Mouse (Mus musculus): ENCODE results near the gene Olfr283.
"Not testable (repeated sequence)": the region's sequence is repeated elsewhere in the genome, so short reads cannot be mapped to it uniquely, and the experiment has no call there.

The Olfr283 gene

GRCm38 (mm10) chr15:98380846-98381245, at the start of gene Olfr283:
Gene Olfr283, minus strand, starts transcription at chr15:98380946.
- no peak for DNase-seq (ENCODE audit: extremely low spot score, low read depth, low spot score)

DNA sequence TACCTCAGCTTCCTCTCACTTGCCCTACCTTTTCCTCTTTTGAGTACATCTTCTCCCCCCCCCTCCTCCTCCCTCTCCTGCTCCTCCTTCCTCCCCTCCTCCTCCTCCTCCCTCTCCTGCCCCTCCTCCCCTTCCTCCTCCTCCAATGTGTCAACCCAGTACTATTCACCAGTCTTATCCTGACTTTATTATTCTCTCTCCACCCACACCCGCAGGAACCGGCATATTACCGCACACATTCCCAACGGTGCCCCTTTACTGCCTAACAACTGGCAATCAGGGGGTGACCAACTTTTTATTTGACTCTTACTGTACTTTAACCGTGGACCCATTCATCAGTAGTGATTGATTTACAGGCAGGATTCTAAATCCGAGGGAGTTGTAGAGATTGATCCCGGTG, 44.4 kb upstream of the Olfr283 start:
- DNase-seq (ENCODE audit: extremely low spot score, low read depth, low spot score): no peak

- DNase-seq (ENCODE audit: extremely low spot score, low read depth, low spot score): no peak
These were observed 44.0 kb upstream of the Olfr283 start for GRCm38 (mm10) chr15:98424753-98425152.

DNA sequence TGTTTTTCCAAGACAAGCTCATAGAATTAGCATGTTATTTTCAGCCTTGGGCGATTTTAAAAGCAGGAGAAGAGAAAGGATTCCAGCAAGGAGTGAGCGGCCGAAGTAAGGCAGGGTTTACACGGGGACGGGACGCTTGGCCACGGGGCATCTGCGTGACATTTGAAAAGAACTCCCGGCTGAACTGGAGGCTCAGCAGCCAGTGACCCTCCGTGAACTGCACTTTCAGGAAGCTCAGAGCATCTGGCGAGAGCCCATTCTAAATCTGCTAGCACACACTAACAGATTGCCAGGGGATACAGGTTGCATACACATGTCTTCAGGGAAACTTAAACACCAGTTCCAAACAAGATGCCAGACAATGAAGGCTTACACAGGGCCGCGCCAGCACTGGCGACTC, 43.6 kb upstream of the Olfr283 start:
- no peak for DNase-seq (ENCODE audit: extremely low spot score, low read depth, low spot score)

GRCm38 (mm10) chr15:98420897-98421296, 40.2 kb upstream of the Olfr283 start:
- DNase-seq (ENCODE audit: extremely low spot score, low read depth, low spot score): no peak

- DNase-seq (ENCODE audit: extremely low spot score, low read depth, low spot score): no peak
These were observed 37.4 kb upstream of the Olfr283 start for GRCm38 (mm10) chr15:98418096-98418495.

- DNase-seq (ENCODE audit: extremely low spot score, low read depth, low spot score): not testable (repeated sequence)
These were observed 36.5 kb upstream of the Olfr283 start for GRCm38 (mm10) chr15:98417285-98417684.

GRCm38 (mm10) chr15:98416802-98417201, 36.1 kb upstream of the Olfr283 start:
- not testable (repeated sequence) for DNase-seq (ENCODE audit: extremely low spot score, low read depth, low spot score)

DNA sequence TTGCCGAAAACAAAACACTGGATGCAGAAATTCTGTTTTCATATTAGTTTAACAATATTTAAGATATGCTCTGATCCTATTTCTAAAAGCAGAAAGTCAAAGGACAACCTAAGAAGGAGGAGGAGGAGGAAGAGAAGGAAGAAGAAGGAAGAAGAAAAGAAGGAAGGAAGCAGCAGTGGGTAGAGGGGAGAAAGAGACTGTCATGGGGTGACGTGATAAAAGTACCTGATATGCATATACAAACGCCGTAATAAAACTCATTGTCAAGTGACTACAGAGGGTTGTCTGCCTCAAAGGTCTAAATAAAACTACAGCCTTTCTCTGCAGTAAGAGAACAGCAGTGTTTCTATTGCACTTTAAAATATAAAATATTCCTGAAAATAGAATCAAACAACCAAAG, 35.2 kb upstream of the Olfr283 start:
- DNase-seq (ENCODE audit: extremely low spot score, low read depth, low spot score): no peak

- DNase-seq (ENCODE audit: extremely low spot score, low read depth, low spot score): no peak
These were observed 29.5 kb upstream of the Olfr283 start for GRCm38 (mm10) chr15:98410249-98410648.

DNA sequence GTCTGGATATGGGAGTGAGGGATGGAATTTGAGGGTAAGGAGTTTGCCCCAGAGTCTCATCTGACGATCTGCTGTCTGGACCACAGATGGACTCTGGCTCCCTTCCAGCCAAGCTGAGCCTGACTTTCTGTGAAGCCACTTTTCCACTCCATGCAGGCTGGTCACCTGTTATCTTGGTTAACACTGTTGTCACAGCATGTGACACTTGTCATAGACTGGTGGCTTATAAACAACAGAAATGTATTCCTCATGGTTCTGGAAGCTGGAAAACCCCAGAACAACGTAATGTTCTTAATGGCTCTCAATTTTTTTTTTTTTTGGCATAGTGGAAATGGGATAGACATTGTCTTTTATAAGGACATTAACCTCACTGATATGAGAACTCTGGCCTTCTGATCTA, 28.9 kb upstream of the Olfr283 start:
- no peak for DNase-seq (ENCODE audit: extremely low spot score, low read depth, low spot score)

- DNase-seq (ENCODE audit: extremely low spot score, low read depth, low spot score): no peak
These were observed 27.8 kb upstream of the Olfr283 start for GRCm38 (mm10) chr15:98408406-98409060.

DNA sequence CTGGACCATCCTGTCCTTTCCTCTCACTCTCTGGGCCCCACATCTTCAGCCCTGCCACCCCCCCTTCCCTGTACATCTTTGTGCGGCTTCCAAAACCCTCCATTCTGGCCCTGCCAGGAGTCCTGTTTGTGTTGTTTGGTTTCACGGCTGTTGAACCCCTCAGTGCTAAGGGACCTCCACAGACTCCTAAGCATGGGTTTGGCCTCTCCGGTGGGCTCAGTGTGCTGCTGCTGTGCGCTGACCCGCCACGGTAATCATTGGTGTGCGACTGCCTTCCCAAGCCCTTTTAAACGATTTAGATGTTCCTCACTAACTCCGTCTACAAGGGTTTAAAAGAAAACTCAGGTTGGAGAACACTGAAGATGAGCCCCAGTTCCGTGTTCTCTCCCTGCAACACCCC, 21.6 kb upstream of the Olfr283 start:
- DNase-seq (ENCODE audit: extremely low spot score, low read depth, low spot score): no peak

DNA sequence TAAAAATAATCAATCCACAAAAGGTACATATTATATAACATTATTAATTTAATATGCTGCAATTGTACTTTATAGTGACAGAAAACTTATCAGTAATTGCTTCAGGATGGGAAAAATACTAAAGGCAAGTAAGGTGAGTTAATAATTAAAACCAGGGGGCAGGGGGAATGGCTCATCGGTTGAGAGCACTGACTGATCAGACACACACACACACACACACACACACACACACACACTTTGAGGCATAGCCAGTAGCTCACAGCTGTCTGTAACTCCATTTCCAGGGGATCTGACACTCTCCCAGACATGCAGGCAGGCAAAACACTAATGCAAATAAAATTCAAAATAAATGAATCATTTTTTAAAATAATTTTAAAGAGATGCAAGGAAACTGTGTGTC, 16.4 kb upstream of the Olfr283 start:
- DNase-seq (ENCODE audit: extremely low spot score, low read depth, low spot score): no peak

DNA sequence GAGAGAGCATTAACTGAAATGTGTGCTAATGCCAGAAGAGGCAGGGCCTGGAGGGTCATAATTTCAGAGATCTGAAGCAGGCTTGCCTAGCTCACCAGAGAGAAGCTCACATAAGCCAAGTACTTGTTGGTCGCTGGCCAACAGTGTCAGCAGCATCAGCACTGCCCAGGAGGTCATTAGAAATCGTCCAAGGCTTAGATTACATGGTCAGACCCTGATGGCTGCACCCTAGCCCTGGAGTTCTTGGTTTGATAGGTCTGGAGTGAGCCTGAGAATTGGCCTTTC, 11.1 kb upstream of the Olfr283 start:
- no peak for DNase-seq (ENCODE audit: extremely low spot score, low read depth, low spot score)

DNA sequence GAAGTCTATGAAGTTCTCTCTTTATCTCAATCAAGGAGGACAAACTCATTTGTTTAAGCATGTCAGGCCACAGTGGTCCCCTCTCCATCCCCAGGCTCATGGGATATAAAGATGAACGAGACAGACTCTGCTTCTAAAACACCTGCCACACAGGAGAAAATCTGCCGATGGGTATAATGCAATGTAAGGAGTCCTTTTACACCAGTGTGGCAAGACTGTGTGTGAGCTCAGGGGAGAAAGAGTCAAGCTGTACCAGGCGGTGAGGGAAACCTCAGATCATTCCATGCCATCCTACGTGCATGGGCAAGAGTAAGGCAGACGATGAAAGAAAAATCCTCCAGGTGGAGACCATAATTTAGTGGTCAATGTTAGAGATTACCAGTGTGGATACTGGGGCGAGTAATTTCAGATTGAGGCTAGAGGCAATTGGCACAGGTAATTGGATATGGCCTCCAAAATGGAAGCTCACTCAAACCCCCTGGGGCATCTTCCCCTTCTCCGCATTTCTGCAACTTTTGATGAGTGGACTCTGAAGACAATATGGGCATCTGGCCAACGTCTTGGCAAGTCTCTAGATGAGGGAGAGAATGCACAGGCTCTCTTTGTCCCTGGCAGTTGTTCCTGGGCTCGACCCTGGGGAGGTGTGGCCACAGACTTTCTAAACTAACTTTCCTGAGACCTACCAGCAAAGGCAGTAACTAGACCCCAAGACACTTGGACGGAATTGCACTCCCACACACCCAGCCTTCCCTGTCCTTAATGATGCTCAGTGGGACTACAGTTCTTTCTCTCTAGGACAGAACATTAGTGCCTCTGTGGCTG, 10.5 kb upstream of the Olfr283 start:
- no peak for DNase-seq (ENCODE audit: extremely low spot score, low read depth, low spot score)

DNA sequence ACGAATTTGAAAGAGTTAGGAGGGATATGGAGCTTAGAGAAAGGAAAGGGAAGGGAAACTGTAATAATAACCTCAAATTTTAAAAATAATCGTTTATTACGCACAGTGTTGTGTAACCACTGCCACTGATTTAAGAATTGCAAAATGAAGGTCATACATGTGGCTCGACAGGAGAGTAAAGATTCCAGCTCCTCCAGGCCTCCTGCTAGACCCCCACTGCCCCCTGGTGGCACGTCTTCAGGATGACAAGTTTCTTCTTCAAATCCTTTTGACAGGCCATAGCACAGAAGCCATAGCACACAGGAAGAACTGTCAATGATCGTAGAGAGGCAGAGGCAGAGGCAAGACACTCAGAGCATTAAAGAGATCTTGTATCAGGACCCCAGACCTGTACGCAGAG, 9.1 kb upstream of the Olfr283 start:
- peak; percentile 30 for DNase-seq (ENCODE audit: extremely low spot score, low read depth, low spot score)

GRCm38 (mm10) chr15:98387621-98388020, 6.9 kb upstream of the Olfr283 start:
- no peak for DNase-seq (ENCODE audit: extremely low spot score, low read depth, low spot score)

- no peak for DNase-seq (ENCODE audit: extremely low spot score, low read depth, low spot score)
These were observed 2.5 kb downstream of the Olfr283 start for GRCm38 (mm10) chr15:98378209-98378608.

- DNase-seq (ENCODE audit: extremely low spot score, low read depth, low spot score): no peak
These were observed 39.9 kb downstream of the Olfr283 start, which contains the start of gene Olfr284 for GRCm38 (mm10) chr15:98340887-98341286. Gene Olfr284, minus strand, starts transcription at chr15:98340987.
